Mouse (Mus musculus) spleen, postnatal 4 days (tissue): ENCODE measurements around the gene Gm6367.
"Not testable (repeated sequence)": the region's sequence is repeated elsewhere in the genome, so short reads cannot be mapped to it uniquely, and the experiment has no call there.

ENCODE experiments used
- DNase-seq, 2 experiments: peaks; one replicate each; pipeline ENCODE4 v3.0.0; 2022; ENCODE audit warnings: low spot score in 2 of 2

The Gm6367 gene

DNA sequence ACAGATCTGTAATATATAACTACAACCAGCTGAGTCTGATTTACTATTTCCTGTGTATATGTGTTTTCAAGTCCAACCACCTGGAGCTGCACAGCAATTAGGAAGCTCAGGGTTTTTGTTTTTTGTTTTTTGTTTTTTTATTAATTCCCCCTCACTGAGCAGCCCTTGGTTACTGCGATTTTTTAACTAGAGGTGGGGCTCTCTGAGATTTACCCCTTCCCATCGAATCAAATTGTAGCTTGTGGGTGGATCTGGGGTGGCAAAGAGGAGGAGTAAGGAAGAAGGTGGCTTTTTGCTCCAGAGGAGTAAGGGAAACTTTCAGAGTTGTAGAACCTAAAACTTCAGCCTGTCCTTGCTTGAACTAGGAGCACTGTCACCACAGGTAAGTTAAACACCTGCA, at the start of gene Gm6367:
TSS of gene Gm6367 (plus strand) at position 301 of the 400 bp plus-strand sequence.
- not testable (repeated sequence) for DNase-seq
